Mouse (Mus musculus) cerebellum, postnatal 10 days (tissue): Measurements from ENCODE around the gene Phgdh.

ENCODE experiments used
- DNase-seq, 2 experiments: peaks; one replicate each; pipeline ENCODE4 v3.0.0; 2021; ENCODE audit warnings: mixed read lengths in 2 of 2

Phgdh gene

GRCm38 (mm10) chr3:98343235-98343634 lies 3.4 kb upstream of the Phgdh start:
- no peak for DNase-seq

GRCm38 (mm10) chr3:98340818-98341594 lies 1.2 kb upstream of the Phgdh start:
- no peak for DNase-seq

- peak; percentile 46 to 57 for DNase-seq
Measured at GRCm38 (mm10) chr3:98339097-98339705, 589 bp downstream of the Phgdh start.

GRCm38 (mm10) chr3:98338584-98339041 lies 1.2 kb downstream of the Phgdh start:
- DNase-seq, result peak; percentile 66 to 71

GRCm38 (mm10) chr3:98336661-98337654 lies 2.8 kb downstream of the Phgdh start:
- DNase-seq, result no peak

GRCm38 (mm10) chr3:98335886-98336285 lies 3.9 kb downstream of the Phgdh start:
- DNase-seq, result no peak

- DNase-seq, result no peak
Measured at GRCm38 (mm10) chr3:98335331-98335730, 4.5 kb downstream of the Phgdh start.

GRCm38 (mm10) chr3:98334010-98334409 lies 5.8 kb downstream of the Phgdh start:
- DNase-seq, result no peak

GRCm38 (mm10) chr3:98324235-98324634 lies 15.6 kb downstream of the Phgdh start:
- no peak for DNase-seq

GRCm38 (mm10) chr3:98322209-98322608 lies 17.6 kb downstream of the Phgdh start:
- DNase-seq, result no peak

GRCm38 (mm10) chr3:98319190-98319589 lies 20.6 kb downstream of the Phgdh start:
- DNase-seq, result peak in 1 of 2 experiments; percentile 36

GRCm38 (mm10) chr3:98317143-98317542 lies 22.6 kb downstream of the Phgdh start:
- no peak for DNase-seq

- peak; percentile 23 to 53 for DNase-seq
Measured at GRCm38 (mm10) chr3:98315181-98315580, 24.6 kb downstream of the Phgdh start.

GRCm38 (mm10) chr3:98313294-98314155 lies 26.3 kb downstream of the Phgdh start:
- DNase-seq, result peak; percentile 47 to 53

- peak; percentile 84 to 87 for DNase-seq
Measured at GRCm38 (mm10) chr3:98312867-98313266, 26.9 kb downstream of the Phgdh start.

GRCm38 (mm10) chr3:98310456-98310855 lies 29.3 kb downstream of the Phgdh start:
- DNase-seq, result no peak

- peak in 1 of 2 experiments; percentile 31 for DNase-seq
Measured at GRCm38 (mm10) chr3:98308606-98309005, 31.2 kb downstream of the Phgdh start.

GRCm38 (mm10) chr3:98301761-98302160 lies 38.0 kb downstream of the Phgdh start:
- no peak for DNase-seq

- no peak for DNase-seq
Measured at GRCm38 (mm10) chr3:98300266-98300665, 39.5 kb downstream of the Phgdh start.

- no peak for DNase-seq
Measured at GRCm38 (mm10) chr3:98299391-98300100, 40.2 kb downstream of the Phgdh start.

GRCm38 (mm10) chr3:98295965-98296364 lies 43.8 kb downstream of the Phgdh start:
- DNase-seq, result no peak
